Mouse (Mus musculus): ENCODE results near the gene Dixdc1. TPM values are rescaled to one million over a fixed set of nuclear protein-coding genes. Genes with fewer than 3 reads are reported as not detected.

The Dixdc1 gene
- 10.1 and 11.1 TPM in 2 replicates for polyA plus RNA-seq (2011; ENCODE audit: insufficient read depth, insufficient read length, low read depth, missing spikeins)

GRCm38 (mm10) chr9:50738914-50739870 is at the start of gene Dixdc1:
Gene Dixdc1 (minus strand): TSS chr9:50739517.
- Histone ChIP-seq H3K4me3 (ENCODE audit: low read depth, low read length) (peak within 1 kb of the TSS; percentile 43), H3K27me3 (ENCODE audit: control insufficient read depth, insufficient read depth, low read length, poor library complexity, severe bottlenecking) (no peaks in the 10 kb centered on the region), H3K9me3 (replicated peaks; ENCODE audit: control insufficient read depth, insufficient read depth, low read length, poor library complexity, severe bottlenecking) (no peaks in the 10 kb centered on the region), H3K27ac (ENCODE audit: insufficient read depth, low read length) (no peak within 1 kb of the TSS), H3K36me3 (ENCODE audit: control insufficient read depth, insufficient read depth, low read length, poor library complexity, severe bottlenecking) (no peaks in the 10 kb centered on the region), H3K4me1 (ENCODE audit: control insufficient read depth, insufficient read depth, low read length) (peaks cover 2% of the 10 kb centered on the region), H3K9ac (ENCODE audit: low read depth, poor library complexity, severe bottlenecking) (no peak within 1 kb of the TSS)
- TF ChIP-seq POLR2A (IDR thresholded peaks at IDR 0.05; ENCODE audit: insufficient read depth, low read length) (no peak), CTCF (IDR thresholded peaks at IDR 0.05; ENCODE audit: low read depth, low read length) (no peak), EP300 (IDR thresholded peaks at IDR 0.05; ENCODE audit: insufficient read depth, low read depth, low read length) (no peak)

GRCm38 (mm10) chr9:50782155-50782554 is 42.8 kb upstream of the Dixdc1 start:
- no peak overlapping the region for H3K9ac ChIP-seq (ENCODE audit: low read depth, poor library complexity, severe bottlenecking)
- H3K4me3 ChIP-seq (ENCODE audit: low read depth, low read length) = no peak overlapping the region
- peaks cover 6% of the 10 kb centered on the region for H3K36me3 ChIP-seq (ENCODE audit: control insufficient read depth, insufficient read depth, low read length, poor library complexity, severe bottlenecking)
- no peak overlapping the region for H3K27ac ChIP-seq (ENCODE audit: insufficient read depth, low read length)
- H3K4me1 ChIP-seq (ENCODE audit: control insufficient read depth, insufficient read depth, low read length) = no peaks in the 10 kb centered on the region
- H3K27me3 ChIP-seq (ENCODE audit: control insufficient read depth, insufficient read depth, low read length, poor library complexity, severe bottlenecking) = no peaks in the 10 kb centered on the region
- TF ChIP-seq CTCF (IDR thresholded peaks at IDR 0.05; ENCODE audit: low read depth, low read length) = peak; percentile 67
- TF ChIP-seq POLR2A (IDR thresholded peaks at IDR 0.05; ENCODE audit: insufficient read depth, low read length) = no peak
- no peak for TF ChIP-seq EP300 (IDR thresholded peaks at IDR 0.05; ENCODE audit: insufficient read depth, low read depth, low read length)
- no peaks in the 10 kb centered on the region for H3K9me3 ChIP-seq (replicated peaks; ENCODE audit: control insufficient read depth, insufficient read depth, low read length, poor library complexity, severe bottlenecking)

- no peaks in the 10 kb centered on the region for H3K9me3 ChIP-seq (replicated peaks; ENCODE audit: control insufficient read depth, insufficient read depth, low read length, poor library complexity, severe bottlenecking)
- peaks cover 4% of the 10 kb centered on the region for H3K36me3 ChIP-seq (ENCODE audit: control insufficient read depth, insufficient read depth, low read length, poor library complexity, severe bottlenecking)
- peak overlapping the region; percentile 68 for H3K4me3 ChIP-seq (ENCODE audit: low read depth, low read length)
- no peak overlapping the region for H3K27ac ChIP-seq (ENCODE audit: insufficient read depth, low read length)
- TF ChIP-seq POLR2A (IDR thresholded peaks at IDR 0.05; ENCODE audit: insufficient read depth, low read length) = no peak
- no peak for TF ChIP-seq EP300 (IDR thresholded peaks at IDR 0.05; ENCODE audit: insufficient read depth, low read depth, low read length)
- no peak for TF ChIP-seq CTCF (IDR thresholded peaks at IDR 0.05; ENCODE audit: low read depth, low read length)
- H3K9ac ChIP-seq (ENCODE audit: low read depth, poor library complexity, severe bottlenecking) = peak overlapping the region; percentile 90
- H3K4me1 ChIP-seq (ENCODE audit: control insufficient read depth, insufficient read depth, low read length) = no peaks in the 10 kb centered on the region
- H3K27me3 ChIP-seq (ENCODE audit: control insufficient read depth, insufficient read depth, low read length, poor library complexity, severe bottlenecking) = no peaks in the 10 kb centered on the region
Observed at GRCm38 (mm10) chr9:50776162-50776760, 36.9 kb upstream of the Dixdc1 start.

DNA sequence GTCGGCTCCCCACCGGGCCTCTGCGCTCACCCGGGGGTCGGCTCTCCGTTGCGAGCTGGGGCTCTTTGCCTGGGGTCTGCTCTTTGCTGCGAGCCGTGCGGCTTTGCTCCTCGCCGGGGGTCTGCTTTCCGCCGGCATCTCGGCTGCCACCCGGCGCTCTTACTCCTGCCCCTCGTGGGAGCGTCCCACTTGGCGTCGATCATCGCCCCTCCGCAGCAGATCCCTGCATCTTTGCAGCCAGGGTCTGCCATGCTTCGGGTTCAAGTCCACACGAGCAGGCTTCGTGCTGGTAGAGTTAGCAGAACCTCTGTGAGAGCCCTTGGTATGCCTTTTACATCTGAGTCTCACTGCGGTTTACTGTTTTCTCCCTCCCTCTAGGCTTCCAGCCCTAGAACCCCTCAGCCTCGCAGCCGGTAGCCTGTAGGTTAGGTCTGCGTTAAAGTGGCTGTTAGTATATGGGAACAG is 36.4 kb upstream of the Dixdc1 start:
- H3K4me1 ChIP-seq (ENCODE audit: control insufficient read depth, insufficient read depth, low read length) = no peaks in the 10 kb centered on the region
- H3K4me3 ChIP-seq (ENCODE audit: low read depth, low read length) = peak overlapping the region; percentile 68
- H3K9ac ChIP-seq (ENCODE audit: low read depth, poor library complexity, severe bottlenecking) = peak overlapping the region; percentile 90
- H3K27ac ChIP-seq (ENCODE audit: insufficient read depth, low read length) = no peak overlapping the region
- peaks cover 4% of the 10 kb centered on the region for H3K36me3 ChIP-seq (ENCODE audit: control insufficient read depth, insufficient read depth, low read length, poor library complexity, severe bottlenecking)
- H3K9me3 ChIP-seq (replicated peaks; ENCODE audit: control insufficient read depth, insufficient read depth, low read length, poor library complexity, severe bottlenecking) = no peaks in the 10 kb centered on the region
- H3K27me3 ChIP-seq (ENCODE audit: control insufficient read depth, insufficient read depth, low read length, poor library complexity, severe bottlenecking) = no peaks in the 10 kb centered on the region
- TF ChIP-seq CTCF (IDR thresholded peaks at IDR 0.05; ENCODE audit: low read depth, low read length) (no peak), POLR2A (IDR thresholded peaks at IDR 0.05; ENCODE audit: insufficient read depth, low read length) (no peak), EP300 (IDR thresholded peaks at IDR 0.05; ENCODE audit: insufficient read depth, low read depth, low read length) (no peak)

DNA sequence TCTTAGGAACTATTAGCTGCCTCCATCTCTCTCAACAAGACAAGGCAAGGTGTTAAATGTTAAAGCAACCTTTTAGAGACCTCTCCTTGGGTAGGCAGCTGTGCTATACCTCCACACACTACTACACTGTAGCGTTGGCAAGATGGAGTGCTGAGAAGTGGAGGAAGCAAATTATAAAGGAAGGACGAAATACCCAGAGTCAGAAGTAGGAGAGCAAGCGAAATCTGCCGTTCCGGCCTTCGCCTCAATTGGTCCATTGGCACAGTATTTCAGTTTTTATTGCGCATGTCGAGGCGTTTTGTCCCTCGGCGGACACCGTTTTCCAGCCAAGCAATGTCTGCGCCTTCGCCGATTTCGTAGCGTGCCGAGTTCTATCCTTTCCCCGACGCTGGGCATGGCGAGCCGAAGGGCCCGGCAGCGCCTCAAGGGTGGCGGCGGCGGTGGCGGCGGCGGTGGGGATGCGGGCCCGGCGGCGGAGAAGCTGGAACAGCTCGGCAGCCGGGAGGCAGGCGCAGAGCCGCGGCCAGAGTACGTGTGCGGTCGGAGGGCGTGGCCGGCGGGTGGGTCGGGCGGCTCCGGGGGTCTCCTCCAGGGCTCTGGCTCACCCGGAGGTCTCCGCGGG is 35.8 kb upstream of the Dixdc1 start, which contains the start of the genes Alg9 and 1110032A03Rik:
Gene Alg9, plus strand, starts transcription at position 29 of the 622 bp plus-strand sequence.
Gene 1110032A03Rik, minus strand, starts transcription at position 530 of the 622 bp plus-strand sequence.
- H3K9ac ChIP-seq (ENCODE audit: low read depth, poor library complexity, severe bottlenecking) = peak within 1 kb of the TSS; percentile 90
- H3K9me3 ChIP-seq (replicated peaks; ENCODE audit: control insufficient read depth, insufficient read depth, low read length, poor library complexity, severe bottlenecking) = no peaks in the 10 kb centered on the region
- no peaks in the 10 kb centered on the region for H3K4me1 ChIP-seq (ENCODE audit: control insufficient read depth, insufficient read depth, low read length)
- no peaks in the 10 kb centered on the region for H3K27me3 ChIP-seq (ENCODE audit: control insufficient read depth, insufficient read depth, low read length, poor library complexity, severe bottlenecking)
- H3K27ac ChIP-seq (ENCODE audit: insufficient read depth, low read length) = no peak within 1 kb of the TSS
- peaks cover 4% of the 10 kb centered on the region; the same call in 1 of the 2 replicates for H3K36me3 ChIP-seq (ENCODE audit: control insufficient read depth, insufficient read depth, low read length, poor library complexity, severe bottlenecking)
- H3K4me3 ChIP-seq (ENCODE audit: low read depth, low read length) = peak within 1 kb of the TSS; percentile 68
- TF ChIP-seq POLR2A (IDR thresholded peaks at IDR 0.05; ENCODE audit: insufficient read depth, low read length) (no peak), EP300 (IDR thresholded peaks at IDR 0.05; ENCODE audit: insufficient read depth, low read depth, low read length) (no peak), CTCF (IDR thresholded peaks at IDR 0.05; ENCODE audit: low read depth, low read length) (no peak)
